Mouse (Mus musculus) Patski (cell line): Measurements from ENCODE around the gene Mrgprb5. TPM values are rescaled to one million over a fixed set of nuclear protein-coding genes. Genes with fewer than 3 reads are reported as not detected.
"Not testable (repeated sequence)": the region's sequence is repeated elsewhere in the genome, so short reads cannot be mapped to it uniquely, and the experiment has no call there.

Experiments
- ATAC-seq: fragments of 100-300 bp; one replicate; pipeline ENCODE4 v1.8.0; 2021
- CTCF ChIA-PET: fragments of 350-600 bp; sonication (Branson Sonifier 250); formaldehyde crosslinking; loops from one replicate; lab custom pipeline; 2022; ENCODE audit warnings: inconsistent platforms; lab: Charles Lee
- POLR2A ChIA-PET: fragments of 350-600 bp; sonication (Branson Sonifier 250); formaldehyde crosslinking; loops from one replicate; lab custom pipeline; 2022; ENCODE audit warnings: antibody characterized with exemption, inconsistent platforms; lab: Charles Lee
- DNase-seq: peaks from one replicate; pipeline ENCODE4 v3.0.0-alpha.2; 2011; ENCODE audit warnings: low read depth, low spot score
- H3K27me3 ChIP-seq: fragments of 371-371 bp; one replicate; pipeline ENCODE4 v1.5.1; 2021
- CTCF ChIP-seq: fragments of 100-300 bp; IDR thresholded peaks from one replicate; pipeline ENCODE4 v1.5.1; 2021
- in situ Hi-C: fragments of 300-500 bp; cut with MboI; formaldehyde crosslinking; loops from 3 replicates; pipeline ENCODE4 v1.11.1; 2018; ENCODE audit warnings: low pct_unique_long_range_greater_than_20kb, mixed read lengths
- polyA plus RNA-seq: library from polyadenylated mRNA; unstranded; gene quantifications from one replicate; pipeline ENCODE4 v1.2.3, GENCODE M21; 2021

Mrgprb5 gene
- not detected for polyA plus RNA-seq

- CTCF ChIA-PET, result no interaction called here
- ATAC-seq (no peak), DNase-seq (no peak)
- H3K27me3 ChIP-seq, result no peaks in the 10 kb centered on the region
- in situ Hi-C loops, result no loop called here
- no peak for TF ChIP-seq CTCF
- POLR2A ChIA-PET, result no interaction called here
Measured at GRCm38 (mm10) chr7:48168919-48169318, at the start of gene Mrgprb5. TSS of gene Mrgprb5 (minus strand) at chr7:48169019.

DNA sequence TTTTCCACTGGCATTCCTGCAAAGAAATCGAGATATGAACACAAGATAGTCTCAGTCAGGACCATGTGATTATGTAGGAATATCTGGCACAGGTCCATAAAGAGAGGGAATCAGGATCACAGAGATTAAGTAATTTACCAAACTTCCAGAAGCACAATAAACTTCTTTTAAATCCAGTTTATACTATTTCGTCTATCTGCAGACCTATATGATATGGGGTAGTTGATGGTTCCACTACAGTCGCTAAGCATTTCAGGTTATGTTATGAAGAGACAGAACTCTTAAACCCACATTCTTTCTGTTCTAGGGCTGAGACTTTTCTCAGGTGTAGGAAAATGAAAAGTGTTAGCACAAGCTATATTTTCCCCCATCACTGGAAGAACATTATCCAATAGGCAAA lies 30.4 kb upstream of the Mrgprb5 start, which contains the start of gene Mrgprb4:
TSS of gene Mrgprb4 (minus strand) at position 101 of the 400 bp plus-strand sequence.
- TF ChIP-seq CTCF, result no peak
- ChIA-PET POLR2A (no interaction called here), CTCF (no interaction called here)
- ATAC-seq (no peak), DNase-seq (no peak)
- H3K27me3 ChIP-seq, result no peaks in the 10 kb centered on the region
- in situ Hi-C loops, result no loop called here

DNA sequence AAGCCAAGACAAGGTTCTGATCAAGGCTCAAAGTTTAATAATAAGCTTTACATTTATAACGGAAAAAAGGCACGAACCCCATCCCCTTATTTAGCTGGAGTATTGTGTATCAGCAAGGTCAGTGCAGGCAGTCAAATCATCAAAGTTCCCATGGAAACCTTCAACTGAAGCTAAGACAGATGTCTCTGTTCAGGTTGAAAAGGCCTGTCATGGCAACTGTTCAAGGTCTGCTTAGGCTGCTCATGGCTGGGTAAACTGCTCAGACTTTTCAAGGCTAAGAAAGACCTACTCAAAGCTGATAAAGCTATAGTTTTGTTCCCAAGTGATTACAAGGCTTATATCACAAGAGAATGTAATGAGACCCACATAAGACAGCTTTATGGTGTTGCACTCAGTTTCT lies 1.3 kb downstream of the Mrgprb5 start:
- ATAC-seq (no peak), DNase-seq (no peak)
- H3K27me3 ChIP-seq, result no peaks in the 10 kb centered on the region
- no peak for TF ChIP-seq CTCF
- ChIA-PET CTCF (no interaction called here), POLR2A (no interaction called here)
- in situ Hi-C loops, result no loop called here

DNA sequence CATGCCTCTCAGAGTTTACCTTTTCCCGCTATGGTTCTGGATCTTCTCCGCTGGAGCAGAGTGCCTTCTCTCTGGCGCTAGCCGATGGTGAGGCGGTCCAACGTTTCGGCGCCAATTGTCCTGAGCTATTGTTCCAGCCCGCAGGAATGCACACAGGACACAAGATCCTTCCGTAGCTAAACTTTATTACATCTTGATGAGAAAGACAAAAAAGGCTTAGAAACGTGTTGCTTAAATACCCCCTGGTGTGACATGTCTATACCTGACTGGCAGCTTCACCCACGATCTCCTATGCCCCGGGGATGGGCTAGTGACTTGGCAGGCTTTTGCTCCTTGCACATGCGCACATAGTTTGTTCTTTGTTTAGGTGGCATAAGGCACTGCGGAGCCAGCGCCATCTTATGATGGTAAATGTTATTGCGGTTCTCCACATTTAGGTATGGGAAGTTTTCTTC lies 30.5 kb downstream of the Mrgprb5 start:
- no peak for TF ChIP-seq CTCF
- CTCF ChIA-PET, result no interaction called here
- in situ Hi-C loops, result no loop called here
- no peaks in the 10 kb centered on the region for H3K27me3 ChIP-seq
- DNase-seq (no peak), ATAC-seq (no peak)
- POLR2A ChIA-PET, result no interaction called here

DNA sequence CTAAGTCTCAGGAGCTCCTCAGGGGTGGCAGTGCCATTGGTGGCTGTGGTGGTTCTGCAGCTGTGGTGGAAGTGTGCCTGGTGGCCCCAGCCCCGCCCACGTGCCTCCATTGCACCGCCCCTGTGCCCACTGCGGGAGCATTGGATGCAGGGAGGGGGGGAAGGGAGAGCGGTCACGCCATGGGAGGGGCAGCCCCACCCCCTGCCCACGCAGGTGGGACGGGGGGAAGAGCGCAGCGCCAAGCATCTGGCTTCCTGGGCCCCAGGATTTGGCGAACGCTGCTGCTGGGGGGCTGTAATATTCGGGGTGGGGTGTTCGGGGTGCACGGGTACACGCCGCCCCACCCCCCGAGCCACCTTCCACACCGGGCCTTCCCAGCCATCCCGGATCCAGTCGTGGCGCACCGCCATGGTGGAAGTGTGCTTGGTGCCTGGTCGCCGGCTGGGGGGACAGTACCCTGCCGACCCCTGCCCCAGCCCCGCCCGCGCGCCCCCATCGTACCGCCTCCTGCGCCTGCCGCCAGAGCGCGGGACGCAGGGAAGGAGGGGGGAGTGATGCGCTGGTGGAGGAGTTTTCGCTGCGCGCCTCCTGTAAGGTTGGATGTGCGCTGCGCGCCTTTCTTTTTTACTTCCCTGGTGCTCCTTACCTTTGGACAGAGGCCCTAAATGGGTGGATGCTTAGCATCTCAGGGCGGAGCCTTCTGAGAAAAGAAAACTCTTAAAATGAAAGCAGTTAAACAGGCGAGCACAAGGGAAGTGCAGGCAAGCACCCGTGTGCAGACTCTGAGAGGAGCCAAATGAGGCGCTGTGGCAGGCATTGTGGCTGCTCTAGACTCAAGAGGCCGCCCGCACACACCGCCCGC lies 31.4 kb downstream of the Mrgprb5 start:
- DNase-seq (no peak), ATAC-seq (no peak)
- CTCF ChIA-PET, result no interaction called here
- in situ Hi-C loops, result no loop called here
- H3K27me3 ChIP-seq, result no peaks in the 10 kb centered on the region
- no peak for TF ChIP-seq CTCF
- POLR2A ChIA-PET, result no interaction called here

GRCm38 (mm10) chr7:48132674-48133073 lies 36.1 kb downstream of the Mrgprb5 start:
- in situ Hi-C loops, result no loop called here
- ChIA-PET CTCF (no interaction called here), POLR2A (no interaction called here)
- no peak for ATAC-seq
- TF ChIP-seq CTCF, result no peak
- no peaks in the 10 kb centered on the region for H3K27me3 ChIP-seq
- DNase-seq, result no peak

GRCm38 (mm10) chr7:48132247-48132646 lies 36.6 kb downstream of the Mrgprb5 start:
- ATAC-seq, DNase-seq, in situ Hi-C loops: not testable (repeated sequence)

GRCm38 (mm10) chr7:48131820-48132219 lies 37.0 kb downstream of the Mrgprb5 start:
- POLR2A ChIA-PET, CTCF ChIA-PET, in situ Hi-C loops, ATAC-seq, H3K27me3 ChIP-seq: not testable (repeated sequence)
- DNase-seq, result peak; percentile 12

More at GRCm38 (mm10) chr7:48132247-48132646, 36.6 kb downstream of the Mrgprb5 start:
- POLR2A ChIA-PET, CTCF ChIA-PET, H3K27me3 ChIP-seq: not testable (repeated sequence)
- TF ChIP-seq CTCF, result peak; percentile 77

- DNase-seq (no peak), ATAC-seq (no peak)
- POLR2A ChIA-PET, result no interaction called here
- in situ Hi-C loops, result no loop called here
- no peak for TF ChIP-seq CTCF
- H3K27me3 ChIP-seq, result no peaks in the 10 kb centered on the region
- CTCF ChIA-PET, result no interaction called here
Measured at GRCm38 (mm10) chr7:48123806-48124205, 45.0 kb downstream of the Mrgprb5 start.

Other genes with a start within 250 kb of the Mrgprb5 start
- not detected for gene Mrgpra4, start 186.9 kb downstream of the Mrgprb5 start, polyA plus RNA-seq
- gene Mrgprx1, start 141.4 kb downstream of the Mrgprb5 start, polyA plus RNA-seq, result not detected
- not detected for gene Mrgprb4, start 30.3 kb upstream of the Mrgprb5 start, polyA plus RNA-seq
- gene Mrgprb8, start 219.5 kb upstream of the Mrgprb5 start, polyA plus RNA-seq, result not detected